Mouse (Mus musculus) ES-Bruce4 (cell line): ENCODE measurements around the gene Jmjd1c. TPM values are rescaled to one million over a fixed set of nuclear protein-coding genes. Genes with fewer than 3 reads are reported as not detected.

Experiments used
- H3K27ac ChIP-seq: 2 replicates; pipeline ENCODE4 v1.5.1; 2012; ENCODE audit warnings: low read length, inconsistent platforms; ENCODE audit not compliant: insufficient read depth
- H3K27me3 ChIP-seq: 2 replicates; pipeline ENCODE4 v1.6.1; 2012; ENCODE audit warnings: mild to moderate bottlenecking, low read length, inconsistent platforms; ENCODE audit not compliant: control insufficient read depth, poor library complexity, insufficient read depth, severe bottlenecking
- H3K36me3 ChIP-seq: 2 replicates; pipeline ENCODE4 v1.6.1; 2012; ENCODE audit warnings: inconsistent platforms, mild to moderate bottlenecking, low read length, moderate library complexity; ENCODE audit not compliant: control insufficient read depth, poor library complexity, insufficient read depth, severe bottlenecking
- H3K4me1 ChIP-seq: one replicate; pipeline ENCODE4 v1.8.1; 2011; ENCODE audit warnings: low read length; ENCODE audit not compliant: control insufficient read depth, insufficient read depth
- H3K4me3 ChIP-seq: 2 replicates; pipeline ENCODE4 v1.5.1; 2011; ENCODE audit warnings: low read depth, mild to moderate bottlenecking, low read length
- H3K9ac ChIP-seq: 2 replicates; pipeline ENCODE4 v1.6.1; 2012; ENCODE audit warnings: low read depth, mild to moderate bottlenecking, inconsistent platforms; ENCODE audit not compliant: poor library complexity, severe bottlenecking
- H3K9me3 ChIP-seq: replicated peaks from 2 replicates; pipeline ENCODE4 v1.6.1; 2012; ENCODE audit warnings: mild to moderate bottlenecking, low read length, inconsistent platforms; ENCODE audit not compliant: control insufficient read depth, poor library complexity, insufficient read depth, severe bottlenecking
- CTCF ChIP-seq: IDR thresholded peaks from one replicate; pipeline ENCODE4 v1.8.1; 2011; ENCODE audit warnings: low read depth, low read length
- EP300 ChIP-seq: IDR thresholded peaks from 2 replicates; pipeline ENCODE4 v1.6.1; 2011; ENCODE audit warnings: low read depth, low read length; ENCODE audit not compliant: insufficient read depth
- POLR2A ChIP-seq: IDR thresholded peaks from one replicate; pipeline ENCODE4 v1.8.1; 2011; ENCODE audit warnings: low read length; ENCODE audit not compliant: insufficient read depth
- polyA plus RNA-seq: library from polyadenylated mRNA; stranded (reverse); fragments of >200 nt; gene quantifications from 2 replicates; pipeline ENCODE4 v1.2.4, GENCODE M21; 2011; ENCODE audit warnings: low read depth; ENCODE audit not compliant: missing spikeins, insufficient read depth, insufficient read length

The Jmjd1c gene
- polyA plus RNA-seq, 1 experiment, result 141 TPM

- Histone ChIP-seq H3K36me3 (no peaks in the 10 kb centered on the region), H3K27ac (no peak overlapping the region), H3K9ac (no peak overlapping the region), H3K9me3 (no peaks in the 10 kb centered on the region), H3K4me3 (no peak overlapping the region), H3K27me3 (no peaks in the 10 kb centered on the region), H3K4me1 (no peaks in the 10 kb centered on the region)
- no peak for TF ChIP-seq EP300
- TF ChIP-seq POLR2A, result no peak
- TF ChIP-seq CTCF, result no peak
Measured at GRCm38 (mm10) chr10:67180799-67181198, 84.9 kb downstream of the Jmjd1c start.

- H3K4me3 ChIP-seq, result no peak overlapping the region
- TF ChIP-seq EP300 (no peak), CTCF (no peak), POLR2A (no peak)
- H3K27ac ChIP-seq, result no peak overlapping the region
Measured at GRCm38 (mm10) chr10:67182651-67183050, 86.7 kb downstream of the Jmjd1c start.

GRCm38 (mm10) chr10:67183086-67183485 is 87.2 kb downstream of the Jmjd1c start:
- H3K4me1 ChIP-seq, result peaks cover 3% of the 10 kb centered on the region
- H3K4me3 ChIP-seq, result no peak overlapping the region
- no peak for TF ChIP-seq CTCF
- no peak for TF ChIP-seq EP300
- TF ChIP-seq POLR2A, result no peak
- H3K9me3 ChIP-seq, result no peaks in the 10 kb centered on the region
- H3K27ac ChIP-seq, result no peak overlapping the region
- H3K36me3 ChIP-seq, result no peaks in the 10 kb centered on the region
- H3K27me3 ChIP-seq, result no peaks in the 10 kb centered on the region
- no peak overlapping the region for H3K9ac ChIP-seq

More at GRCm38 (mm10) chr10:67182651-67183050, 86.7 kb downstream of the Jmjd1c start:
- H3K4me1 ChIP-seq, result peaks cover 3% of the 10 kb centered on the region
- no peaks in the 10 kb centered on the region for H3K27me3 ChIP-seq
- H3K36me3 ChIP-seq, result no peaks in the 10 kb centered on the region
- no peaks in the 10 kb centered on the region for H3K9me3 ChIP-seq
- no peak overlapping the region for H3K9ac ChIP-seq

- Histone ChIP-seq H3K9ac (no peak overlapping the region), H3K4me1 (peaks cover 3% of the 10 kb centered on the region), H3K27me3 (no peaks in the 10 kb centered on the region), H3K27ac (peak overlapping the region; percentile 34), H3K4me3 (no peak overlapping the region; the same call in 1 of the 2 replicates), H3K9me3 (no peaks in the 10 kb centered on the region), H3K36me3 (no peaks in the 10 kb centered on the region)
- no peak for TF ChIP-seq EP300
- no peak for TF ChIP-seq CTCF
- TF ChIP-seq POLR2A, result no peak
Measured at GRCm38 (mm10) chr10:67184441-67185070, 88.6 kb downstream of the Jmjd1c start.

- Histone ChIP-seq H3K27me3 (no peaks in the 10 kb centered on the region), H3K4me1 (peaks cover 3% of the 10 kb centered on the region), H3K9ac (peak overlapping the region; percentile 26), H3K27ac (peak overlapping the region; percentile 83), H3K9me3 (no peaks in the 10 kb centered on the region), H3K4me3 (peak overlapping the region; percentile 56), H3K36me3 (no peaks in the 10 kb centered on the region)
- TF ChIP-seq CTCF (no peak), EP300 (no peak), POLR2A (no peak)
Measured at GRCm38 (mm10) chr10:67185491-67186081, 89.7 kb downstream of the Jmjd1c start.

- Histone ChIP-seq H3K4me1 (peaks cover 3% of the 10 kb centered on the region), H3K27me3 (no peaks in the 10 kb centered on the region), H3K9ac (peak overlapping the region; percentile 56), H3K36me3 (peaks cover 2% of the 10 kb centered on the region; the same call in 1 of the 2 replicates), H3K4me3 (no peak overlapping the region), H3K27ac (no peak overlapping the region), H3K9me3 (no peaks in the 10 kb centered on the region)
- TF ChIP-seq CTCF (no peak), EP300 (no peak), POLR2A (no peak)
Measured at GRCm38 (mm10) chr10:67186489-67186888, 90.6 kb downstream of the Jmjd1c start.
